Comparison of ENCODE assay signal across 8 mouse cellular contexts in the genomic region with DNA sequence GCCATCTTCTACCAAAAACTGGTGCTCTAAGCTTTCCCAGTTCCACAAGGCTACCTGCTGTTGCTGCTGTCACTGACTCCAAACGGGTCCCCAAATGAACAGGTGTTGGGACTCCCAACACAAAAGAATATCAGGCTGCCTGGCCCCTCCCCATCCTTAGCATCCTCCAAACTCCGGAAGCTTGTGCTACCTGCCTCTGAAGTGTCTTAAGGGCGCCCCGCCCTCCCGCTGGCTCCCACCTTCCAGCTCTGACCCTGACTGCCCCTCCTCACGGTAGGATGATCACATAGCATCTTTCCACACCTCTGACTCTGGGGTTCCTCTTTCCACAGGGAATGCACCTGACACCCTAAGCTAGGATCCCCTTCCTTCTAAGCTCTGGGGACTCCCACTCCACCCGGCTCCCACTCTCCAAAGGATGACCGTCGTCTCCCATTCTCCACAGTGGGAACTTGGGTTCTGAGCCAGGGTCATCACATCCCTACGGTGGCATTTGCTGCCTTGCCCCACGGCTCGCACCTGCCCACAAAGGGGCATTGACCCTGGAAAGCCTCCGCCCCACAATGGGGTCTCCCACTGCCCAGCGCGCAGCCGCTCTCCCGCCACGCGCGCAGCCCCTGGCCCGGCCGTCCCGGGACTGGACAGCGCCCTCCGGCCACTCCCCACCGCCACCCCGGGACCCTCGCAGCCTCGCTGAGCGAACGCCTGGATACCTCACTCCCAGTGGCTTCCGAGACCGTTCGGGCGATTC. TPM values are rescaled to one million over a fixed set of nuclear protein-coding genes. Genes with fewer than 3 reads are reported as not detected.
A peak's percentile ranks its signal among the peaks of the same experiment; 100 is the strongest.
DNase-seq lines count a peak whose midpoint lies in the region; ATAC-seq lines count a peak whose summit lies in the region.

No protein-coding gene starts in this region.

- peak; percentile 64 for ATAC-seq in kidney, embryonic 16.5 days (ENCODE audit: low FRiP score, low TSS enrichment)

- no peak for DNase-seq in kidney, postnatal 36 days
- peak; percentile 54 for DNase-seq in R1 (ENCODE audit: low read depth, low spot score)
- no peak for DNase-seq in hindbrain, embryonic 10.5 days (ENCODE audit: low spot score)
- no peak for DNase-seq in midbrain, embryonic 10.5 days (ENCODE audit: low spot score)
- no peak for DNase-seq in c-Kit-positive CD71-positive TER-119-positive erythroid progenitor cells, embryonic 14.5 days (ENCODE audit: low spot score)
- DNase-seq in frontal cortex, adult 2 months (ENCODE audit: extremely low spot score in 1 of 2, low spot score in 1 of 2): no peak
- DNase-seq in layer of hippocampus, adult 9-11 months: no peak

- peaks cover 19% of the 10 kb centered on the region for H3K4me1 ChIP-seq in kidney, embryonic 16.5 days (ENCODE audit: insufficient read depth, low read length)
- H3K4me1 ChIP-seq in hindbrain, embryonic 10.5 days (replicated peaks): peaks cover 44% of the 10 kb centered on the region
- H3K4me1 ChIP-seq in midbrain, embryonic 10.5 days: peaks cover 38% of the 10 kb centered on the region

- peak overlapping the region; percentile 91 for H3K9ac ChIP-seq in kidney, embryonic 16.5 days (replicated peaks; ENCODE audit: low read length)

- peaks cover 58% of the 10 kb centered on the region for H3K36me3 ChIP-seq in kidney, embryonic 16.5 days (ENCODE audit: insufficient read depth, low read length)
- peaks cover 74% of the 10 kb centered on the region for H3K36me3 ChIP-seq in hindbrain, embryonic 10.5 days
- peaks cover 74% of the 10 kb centered on the region for H3K36me3 ChIP-seq in midbrain, embryonic 10.5 days

- H3K4me3 ChIP-seq in kidney, embryonic 16.5 days (ENCODE audit: low read length): peak overlapping the region; percentile 92
- H3K4me3 ChIP-seq in hindbrain, embryonic 10.5 days: peak overlapping the region; percentile 93
- peak overlapping the region; percentile 86 for H3K4me3 ChIP-seq in midbrain, embryonic 10.5 days

- H3K4me2 ChIP-seq in kidney, embryonic 16.5 days (replicated peaks; ENCODE audit: low read depth, low read length): peak overlapping the region; percentile 85

- H3K27ac ChIP-seq in kidney, embryonic 16.5 days (ENCODE audit: low read length): peak overlapping the region; percentile 51; the same call in 1 of the 2 replicates
- H3K27ac ChIP-seq in hindbrain, embryonic 10.5 days: peak overlapping the region; percentile 92
- H3K27ac ChIP-seq in midbrain, embryonic 10.5 days (replicated peaks): peak overlapping the region; percentile 90

- 0% methylated on average over 34 of the region's 35 CpGs for WGBS in kidney, embryonic 16.5 days
- under 1% methylated on average over 35 of the region's 35 CpGs for WGBS in hindbrain, embryonic 10.5 days
- under 1% methylated on average over 35 of the region's 35 CpGs for WGBS in midbrain, embryonic 10.5 days

- H3K27me3 ChIP-seq in kidney, embryonic 16.5 days (ENCODE audit: insufficient read depth, low read length): no peaks in the 10 kb centered on the region
- H3K27me3 ChIP-seq in hindbrain, embryonic 10.5 days (ENCODE audit: insufficient read depth, poor library complexity, severe bottlenecking): no peaks in the 10 kb centered on the region
- H3K27me3 ChIP-seq in midbrain, embryonic 10.5 days (ENCODE audit: low read depth, poor library complexity, severe bottlenecking): no peaks in the 10 kb centered on the region

- H3K9me3 ChIP-seq in kidney, embryonic 16.5 days (ENCODE audit: low read length): no peaks in the 10 kb centered on the region
- H3K9me3 ChIP-seq in hindbrain, embryonic 10.5 days: no peaks in the 10 kb centered on the region
- no peaks in the 10 kb centered on the region for H3K9me3 ChIP-seq in midbrain, embryonic 10.5 days (replicated peaks)

RNA-seq across cellular contexts. Expression of gene Lypla2, which starts 0.4 kb away (rescaled TPM):
- 143 and 147 TPM in 2 replicates for polyA plus RNA-seq in kidney, embryonic 16.5 days (2015; fragmentation: Nextera tagmentation; extraction: Ambion mirVana)
- polyA plus RNA-seq in hindbrain, embryonic 10.5 days (2016; fragmentation: Nextera tagmentation; extraction: Ambion mirVana): 213 and 223 TPM in 2 replicates
- polyA plus RNA-seq in midbrain, embryonic 10.5 days (2016; fragmentation: Nextera tagmentation; extraction: Ambion mirVana): 214 and 220 TPM in 2 replicates
- 108 and 117 TPM in 2 replicates for polyA plus RNA-seq in frontal cortex, adult 2 months (2012; rRNA removed)

RNA-seq across cellular contexts. Expression of gene Gale, which starts 8.5 kb away (rescaled TPM):
- 40.6 and 40.7 TPM in 2 replicates for polyA plus RNA-seq in kidney, embryonic 16.5 days (2015; fragmentation: Nextera tagmentation; extraction: Ambion mirVana)
- 48.5 and 49.7 TPM in 2 replicates for polyA plus RNA-seq in hindbrain, embryonic 10.5 days (2016; fragmentation: Nextera tagmentation; extraction: Ambion mirVana)
- 47.2 and 47.6 TPM in 2 replicates for polyA plus RNA-seq in midbrain, embryonic 10.5 days (2016; fragmentation: Nextera tagmentation; extraction: Ambion mirVana)
- polyA plus RNA-seq in frontal cortex, adult 2 months (2012; rRNA removed): 31.9 and 37.6 TPM in 2 replicates

RNA-seq across cellular contexts. Expression of gene Pithd1, which starts 15.1 kb away (rescaled TPM):
- 46.8 and 48.7 TPM in 2 replicates for polyA plus RNA-seq in kidney, embryonic 16.5 days (2015; fragmentation: Nextera tagmentation; extraction: Ambion mirVana)
- polyA plus RNA-seq in hindbrain, embryonic 10.5 days (2016; fragmentation: Nextera tagmentation; extraction: Ambion mirVana): 60.7 and 61.2 TPM in 2 replicates
- 66.3 and 69.6 TPM in 2 replicates for polyA plus RNA-seq in midbrain, embryonic 10.5 days (2016; fragmentation: Nextera tagmentation; extraction: Ambion mirVana)
- polyA plus RNA-seq in frontal cortex, adult 2 months (2012; rRNA removed): 107 TPM in 2 replicates

RNA-seq across cellular contexts. Expression of gene Hmgcl, which starts 25.7 kb away (rescaled TPM):
- 86.5 and 93.2 TPM in 2 replicates for polyA plus RNA-seq in kidney, embryonic 16.5 days (2015; fragmentation: Nextera tagmentation; extraction: Ambion mirVana)
- polyA plus RNA-seq in hindbrain, embryonic 10.5 days (2016; fragmentation: Nextera tagmentation; extraction: Ambion mirVana): 60.3 and 61.4 TPM in 2 replicates
- 64.5 and 70.1 TPM in 2 replicates for polyA plus RNA-seq in midbrain, embryonic 10.5 days (2016; fragmentation: Nextera tagmentation; extraction: Ambion mirVana)
- 56.1 and 56.2 TPM in 2 replicates for polyA plus RNA-seq in frontal cortex, adult 2 months (2012; rRNA removed)

RNA-seq across cellular contexts. Expression of gene Eloa, which starts 49.6 kb away (rescaled TPM):
- polyA plus RNA-seq in kidney, embryonic 16.5 days (2015; fragmentation: Nextera tagmentation; extraction: Ambion mirVana): 45.1 and 45.2 TPM in 2 replicates
- 31.0 and 33.0 TPM in 2 replicates for polyA plus RNA-seq in hindbrain, embryonic 10.5 days (2016; fragmentation: Nextera tagmentation; extraction: Ambion mirVana)
- 34.7 and 36.1 TPM in 2 replicates for polyA plus RNA-seq in midbrain, embryonic 10.5 days (2016; fragmentation: Nextera tagmentation; extraction: Ambion mirVana)
- 18.8 and 20.4 TPM in 2 replicates for polyA plus RNA-seq in frontal cortex, adult 2 months (2012; rRNA removed)
